Mouse (Mus musculus): ENCODE measurements around the gene Gkap1.

DNA sequence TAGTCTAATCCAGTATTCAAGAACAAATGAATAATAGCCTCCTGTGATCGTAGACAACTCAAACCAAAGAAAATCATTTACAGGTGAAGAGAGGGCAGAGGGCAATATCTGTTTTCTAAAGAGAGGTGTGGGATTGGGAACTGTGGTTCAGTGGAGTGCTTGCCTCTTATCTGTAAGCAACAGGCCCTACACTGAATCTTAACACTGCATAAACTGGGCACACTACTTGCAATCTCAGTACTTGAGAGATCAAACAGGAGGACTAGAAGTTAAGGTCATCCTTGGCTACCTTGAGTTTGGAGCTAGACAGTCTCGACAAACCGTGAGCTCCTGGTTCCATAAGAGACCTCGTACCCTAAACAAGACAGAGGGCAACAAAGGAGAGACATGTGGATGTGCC is 69.4 kb downstream of the Gkap1 start:
- TF ChIP-seq CTCF (conservative IDR thresholded peaks at IDR 0.05; ENCODE audit: low read length) (no peak), NANOG (IDR thresholded peaks at IDR 0.05; ENCODE audit: borderline replicate concordance, low read length) (no peak)

All from E14TG2a.4 (cell line).